Mouse (Mus musculus): Measurements from ENCODE around the gene Gm8104. TPM values are rescaled to one million over a fixed set of nuclear protein-coding genes. Genes with fewer than 3 reads are reported as not detected.
"Not testable (repeated sequence)": the region's sequence is repeated elsewhere in the genome, so short reads cannot be mapped to it uniquely, and the experiment has no call there.

Gm8104 gene
- not detected in 2 replicates for total RNA-seq (2015)
- not detected in 2 replicates for total RNA-seq (2017)

DNA sequence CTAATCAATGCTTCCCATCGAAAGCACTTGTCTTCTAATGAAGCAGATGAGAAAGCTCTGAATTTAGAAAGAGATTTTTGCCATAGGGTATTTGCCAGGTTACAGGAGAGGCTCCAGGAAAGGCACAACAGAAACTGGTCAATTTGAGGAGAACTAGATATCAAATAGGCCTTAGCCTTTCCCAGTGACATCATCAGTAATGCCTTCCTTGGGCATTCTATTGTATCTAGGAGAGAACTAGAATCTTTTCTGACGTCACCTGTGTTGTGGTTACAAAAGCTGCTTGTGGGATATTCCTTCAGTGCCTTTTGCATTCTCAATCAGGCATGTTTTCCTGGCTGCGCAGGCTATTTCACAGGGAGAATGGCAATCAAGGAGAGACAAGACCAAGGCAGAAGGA lies at the start of gene Gm8104:
Gm8104 (plus strand) TSS at position 301 of the 400 bp plus-strand sequence.
- not testable (repeated sequence) for ATAC-seq (replicated peaks; ENCODE audit: poor library complexity)

DNA sequence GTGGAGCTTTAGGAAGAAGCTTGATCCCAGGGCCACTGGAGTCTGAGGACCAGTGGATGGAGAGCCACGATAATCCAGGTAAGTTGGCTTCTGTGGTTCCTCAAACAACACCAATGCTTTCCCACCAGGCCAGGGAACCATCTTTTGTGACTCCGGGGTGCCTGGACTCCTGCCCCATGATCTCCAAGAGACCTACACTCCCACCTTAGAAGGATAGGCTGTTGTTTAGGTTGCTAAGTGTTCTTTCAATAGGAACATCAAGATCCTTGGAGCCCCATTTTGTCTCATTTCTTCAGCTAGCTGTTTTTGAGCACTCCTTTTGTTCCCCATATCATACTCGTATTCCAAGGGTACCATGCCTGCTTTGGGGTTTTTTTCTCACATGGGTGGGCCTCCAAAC lies 42.3 kb upstream of the Gm8104 start:
- not testable (repeated sequence) for ATAC-seq (replicated peaks; ENCODE audit: poor library complexity)

DNA sequence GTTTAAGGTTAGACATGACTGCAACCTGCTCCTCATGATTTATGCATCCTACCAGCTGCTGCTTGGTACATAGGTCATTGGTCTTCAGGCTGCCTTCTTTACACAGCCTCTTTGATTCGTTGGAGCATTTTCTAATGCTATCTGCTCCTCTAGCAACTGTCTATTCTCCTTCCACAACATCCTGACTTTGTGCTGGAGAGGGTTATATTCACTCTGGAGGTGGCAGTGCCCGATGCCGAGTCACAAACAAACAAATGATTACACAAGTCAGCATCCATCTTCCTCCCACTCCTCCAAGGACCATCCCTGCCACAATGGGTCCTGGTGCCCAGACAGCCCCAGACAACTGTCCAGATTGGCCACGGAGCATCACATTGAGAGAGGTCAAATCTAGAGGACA lies 40.2 kb upstream of the Gm8104 start:
- not testable (repeated sequence) for ATAC-seq (replicated peaks; ENCODE audit: poor library complexity)

DNA sequence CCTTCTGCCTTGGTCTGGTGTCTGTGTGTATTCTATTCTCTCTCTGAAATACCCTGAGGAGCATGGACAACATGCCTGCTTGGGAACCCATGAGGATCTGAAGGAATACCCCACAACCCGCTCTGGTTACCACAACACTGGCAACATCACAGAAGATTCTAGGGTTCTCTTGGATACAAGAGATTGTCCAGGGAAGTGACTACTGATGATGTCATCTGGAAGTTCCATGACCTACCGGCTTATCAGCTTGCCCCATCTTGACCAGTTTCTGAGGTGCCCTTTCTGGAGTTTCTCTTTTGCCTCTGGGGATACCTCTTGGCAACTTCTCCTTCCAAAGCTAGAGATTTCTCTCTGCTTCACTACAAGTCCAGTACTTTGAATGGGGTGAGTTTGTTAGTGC lies 23.9 kb upstream of the Gm8104 start, which contains the start of gene Gm8094:
Gm8094 (minus strand) TSS at position 101 of the 400 bp plus-strand sequence.
- ATAC-seq (replicated peaks; ENCODE audit: poor library complexity) = not testable (repeated sequence)

GRCm38 (mm10) chr14:43084936-43085730 lies 15.3 kb upstream of the Gm8104 start:
- ATAC-seq (replicated peaks; ENCODE audit: poor library complexity) = not testable (repeated sequence)

- not testable (repeated sequence) for ATAC-seq (replicated peaks; ENCODE audit: poor library complexity)
Measured at GRCm38 (mm10) chr14:43089103-43089919, 11.1 kb upstream of the Gm8104 start.

DNA sequence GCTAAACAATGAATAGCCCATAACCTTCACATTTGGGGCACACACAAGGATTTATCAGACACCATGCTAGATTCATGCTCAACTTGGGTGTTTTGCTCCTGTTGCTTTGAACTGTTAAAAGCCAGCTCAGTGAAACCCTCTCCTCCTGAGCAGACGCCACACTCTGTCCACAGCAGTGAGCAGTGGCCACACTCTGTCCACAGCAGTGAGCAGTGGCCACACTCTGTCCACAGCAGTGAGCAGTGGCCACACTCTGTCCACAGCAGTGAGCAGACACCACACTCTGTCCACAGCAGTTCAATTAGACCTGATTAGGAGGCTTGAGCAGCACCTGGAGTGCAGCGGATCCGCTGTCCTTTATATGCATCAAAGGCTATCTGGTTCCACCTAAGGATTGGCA lies 19.3 kb downstream of the Gm8104 start:
- ATAC-seq (replicated peaks; ENCODE audit: poor library complexity) = not testable (repeated sequence)

DNA sequence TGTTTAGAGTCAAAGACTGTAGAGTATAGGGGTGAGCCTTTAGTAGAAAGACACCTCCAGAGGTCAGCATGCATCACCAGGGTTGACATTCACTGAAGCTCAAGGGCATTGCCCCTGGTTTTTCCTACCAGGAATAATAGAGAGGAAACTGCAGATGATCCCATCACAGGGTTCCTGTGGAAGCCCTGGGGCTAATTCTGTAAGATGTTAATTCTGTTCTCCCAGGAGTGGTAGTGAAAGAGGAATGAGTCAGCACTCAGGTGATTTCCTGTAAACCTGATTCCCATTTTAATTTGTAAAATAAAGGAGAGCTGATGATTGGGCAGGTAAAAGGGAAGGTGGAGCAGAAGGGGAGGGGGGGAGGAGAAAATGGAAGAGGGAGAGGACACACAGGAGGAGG lies 25.9 kb downstream of the Gm8104 start:
- not testable (repeated sequence) for ATAC-seq (replicated peaks; ENCODE audit: poor library complexity)

Other genes with a start within 250 kb of the Gm8104 start
- gene Gm21977, start 247.1 kb upstream of the Gm8104 start, total RNA-seq (2015) = not detected in 2 replicates
- gene Gm21977, start 247.1 kb upstream of the Gm8104 start, total RNA-seq (2017) = not detected in 2 replicates
- gene Gm8082, start 107.0 kb upstream of the Gm8104 start, total RNA-seq (2015) = not detected in 2 replicates
- not detected in 2 replicates for gene Gm8082, start 107.0 kb upstream of the Gm8104 start, total RNA-seq (2017)
- not detected in 2 replicates for gene Gm10376, start 85.0 kb upstream of the Gm8104 start, total RNA-seq (2015)
- gene Gm10376, start 85.0 kb upstream of the Gm8104 start, total RNA-seq (2017) = not detected in 2 replicates
- not detected in 2 replicates for gene Gm8094, start 24.0 kb upstream of the Gm8104 start, total RNA-seq (2015)
- not detected in 2 replicates for gene Gm8094, start 24.0 kb upstream of the Gm8104 start, total RNA-seq (2017)
- gene Gm7233, start 79.3 kb downstream of the Gm8104 start, total RNA-seq (2015) = not detected in 2 replicates
- gene Gm7233, start 79.3 kb downstream of the Gm8104 start, total RNA-seq (2017) = not detected in 2 replicates
- gene Gm8122, start 134.7 kb downstream of the Gm8104 start, total RNA-seq (2015) = not detected in 2 replicates
- not detected in 2 replicates for gene Gm8122, start 134.7 kb downstream of the Gm8104 start, total RNA-seq (2017)
- gene Gm8126, start 158.0 kb downstream of the Gm8104 start, total RNA-seq (2015) = not detected in 2 replicates
- gene Gm8126, start 158.0 kb downstream of the Gm8104 start, total RNA-seq (2017) = not detected in 2 replicates
- not detected in 2 replicates for gene Gm9732, start 174.4 kb downstream of the Gm8104 start, total RNA-seq (2015)
- gene Gm9732, start 174.4 kb downstream of the Gm8104 start, total RNA-seq (2017) = not detected in 2 replicates
- not detected in 2 replicates for gene Gm8127, start 193.2 kb downstream of the Gm8104 start, total RNA-seq (2015)
- gene Gm8127, start 193.2 kb downstream of the Gm8104 start, total RNA-seq (2017) = not detected in 2 replicates
- gene 1700001F09Rik, start 247.2 kb downstream of the Gm8104 start, total RNA-seq (2015) = not detected in 2 replicates
- gene 1700001F09Rik, start 247.2 kb downstream of the Gm8104 start, total RNA-seq (2017) = not detected in 2 replicates

Data from megakaryocyte progenitor cell, adult 5-6 weeks (primary cell).